Mouse (Mus musculus) cerebellum, adult 9-10 months (tissue): ENCODE data around the gene Ntmt1.

ENCODE experiments used
- DNase-seq: peaks from one replicate; pipeline ENCODE4 v3.0.0; 2022

The Ntmt1 gene

GRCm38 (mm10) chr2:30784078-30784994 lies 23.3 kb upstream of the Ntmt1 start:
- no peak for DNase-seq

- no peak for DNase-seq
Observed at GRCm38 (mm10) chr2:30787466-30787865, 20.2 kb upstream of the Ntmt1 start.

- DNase-seq, result no peak
Observed at GRCm38 (mm10) chr2:30792061-30792460, 15.6 kb upstream of the Ntmt1 start.

- DNase-seq, result peak; percentile 93
Observed at GRCm38 (mm10) chr2:30794179-30795108, 13.2 kb upstream of the Ntmt1 start.

GRCm38 (mm10) chr2:30795271-30795888 lies 12.2 kb upstream of the Ntmt1 start:
- DNase-seq, result no peak

GRCm38 (mm10) chr2:30795889-30796275 lies 11.7 kb upstream of the Ntmt1 start:
- peak; percentile 42 for DNase-seq

GRCm38 (mm10) chr2:30796382-30796781 lies 11.2 kb upstream of the Ntmt1 start:
- DNase-seq, result peak; percentile 72

GRCm38 (mm10) chr2:30799456-30799855 lies 8.2 kb upstream of the Ntmt1 start:
- DNase-seq, result no peak

GRCm38 (mm10) chr2:30800671-30801066 lies 7.0 kb upstream of the Ntmt1 start:
- DNase-seq, result no peak

GRCm38 (mm10) chr2:30801067-30801852 lies 6.4 kb upstream of the Ntmt1 start:
- DNase-seq, result no peak

GRCm38 (mm10) chr2:30803604-30804003 lies 4.0 kb upstream of the Ntmt1 start, which contains the start of gene 1700001O22Rik:
Gene 1700001O22Rik, minus strand, starts transcription at chr2:30803661.
- DNase-seq, result no peak

GRCm38 (mm10) chr2:30805983-30806382 lies 1.6 kb upstream of the Ntmt1 start:
- DNase-seq, result no peak

- no peak for DNase-seq
Observed at GRCm38 (mm10) chr2:30807147-30807647, 429 bp upstream of the Ntmt1 start.

GRCm38 (mm10) chr2:30808296-30808655 lies 650 bp downstream of the Ntmt1 start:
- DNase-seq, result no peak

- DNase-seq, result no peak
Observed at GRCm38 (mm10) chr2:30809503-30809902, 1.9 kb downstream of the Ntmt1 start.

- DNase-seq, result no peak
Observed at GRCm38 (mm10) chr2:30810573-30810972, 2.9 kb downstream of the Ntmt1 start.

GRCm38 (mm10) chr2:30816383-30816782 lies 8.8 kb downstream of the Ntmt1 start:
- DNase-seq, result no peak

GRCm38 (mm10) chr2:30819873-30820272 lies 12.2 kb downstream of the Ntmt1 start:
- no peak for DNase-seq

- no peak for DNase-seq
Observed at GRCm38 (mm10) chr2:30821073-30821472, 13.4 kb downstream of the Ntmt1 start.

- DNase-seq, result peak; percentile 6
Observed at GRCm38 (mm10) chr2:30822460-30822859, 14.8 kb downstream of the Ntmt1 start.

GRCm38 (mm10) chr2:30823385-30824153 lies 15.9 kb downstream of the Ntmt1 start:
- peak; percentile 27 for DNase-seq
